Mouse (Mus musculus) kidney, postnatal 4 days (tissue): ENCODE data around the gene Mlh3.

Experiments
- DNase-seq, 2 experiments: peaks; one replicate each; pipeline ENCODE4 v3.0.0; 2021; ENCODE audit warnings: mixed read lengths in 2 of 2

The Mlh3 gene

GRCm38 (mm10) chr12:85227227-85227626 lies 43.2 kb downstream of the Mlh3 start:
- DNase-seq: peak in 1 of 2 experiments; percentile 55

- peak; percentile 41 to 59 for DNase-seq
Measured at GRCm38 (mm10) chr12:85219905-85220290, 50.5 kb downstream of the Mlh3 start.

GRCm38 (mm10) chr12:85219236-85219904 lies 51.0 kb downstream of the Mlh3 start, which contains the start of gene Eif2b2:
Gene Eif2b2 (plus strand): TSS chr12:85219481.
- DNase-seq: peak; percentile 98 to 99

GRCm38 (mm10) chr12:85217733-85218310 lies 52.6 kb downstream of the Mlh3 start:
- DNase-seq: no peak

- DNase-seq: no peak
Measured at GRCm38 (mm10) chr12:85215031-85215430, 55.4 kb downstream of the Mlh3 start.

GRCm38 (mm10) chr12:85208687-85209199 lies 61.7 kb downstream of the Mlh3 start:
- no peak for DNase-seq

GRCm38 (mm10) chr12:85205425-85205824 lies 65.0 kb downstream of the Mlh3 start:
- no peak for DNase-seq

- no peak for DNase-seq
Measured at GRCm38 (mm10) chr12:85204105-85204504, 66.3 kb downstream of the Mlh3 start.

GRCm38 (mm10) chr12:85203699-85204098 lies 66.7 kb downstream of the Mlh3 start:
- DNase-seq: no peak

- no peak for DNase-seq
Measured at GRCm38 (mm10) chr12:85202191-85202590, 68.2 kb downstream of the Mlh3 start.

GRCm38 (mm10) chr12:85201830-85202147 lies 68.6 kb downstream of the Mlh3 start:
- DNase-seq: no peak

- peak in 1 of 2 experiments; percentile 43 for DNase-seq
Measured at GRCm38 (mm10) chr12:85200929-85201829, 69.2 kb downstream of the Mlh3 start.

GRCm38 (mm10) chr12:85199954-85200353 lies 70.4 kb downstream of the Mlh3 start:
- no peak for DNase-seq

- peak in 1 of 2 experiments; percentile 46 for DNase-seq
Measured at GRCm38 (mm10) chr12:85197936-85198335, 72.5 kb downstream of the Mlh3 start.

GRCm38 (mm10) chr12:85197371-85197770 lies 73.0 kb downstream of the Mlh3 start:
- peak in 1 of 2 experiments; percentile 26 for DNase-seq

- DNase-seq: no peak
Measured at GRCm38 (mm10) chr12:85196191-85196590, 74.2 kb downstream of the Mlh3 start.

GRCm38 (mm10) chr12:85195086-85195485 lies 75.3 kb downstream of the Mlh3 start:
- no peak for DNase-seq

GRCm38 (mm10) chr12:85194623-85195018 lies 75.8 kb downstream of the Mlh3 start:
- peak; percentile 87 to 91 for DNase-seq

- DNase-seq: no peak
Measured at GRCm38 (mm10) chr12:85193923-85194622, 76.3 kb downstream of the Mlh3 start.

- DNase-seq: no peak
Measured at GRCm38 (mm10) chr12:85193146-85193545, 77.3 kb downstream of the Mlh3 start.

- peak in 1 of 2 experiments; percentile 68 for DNase-seq
Measured at GRCm38 (mm10) chr12:85192461-85193108, 77.8 kb downstream of the Mlh3 start.

- no peak for DNase-seq
Measured at GRCm38 (mm10) chr12:85190290-85190689, 80.1 kb downstream of the Mlh3 start.
